Mouse (Mus musculus) liver, adult 2 months (tissue): ENCODE measurements around the gene Zcchc18. TPM values are rescaled to one million over a fixed set of nuclear protein-coding genes. Genes with fewer than 3 reads are reported as not detected.

Experiments used
- DNase-seq: peaks from one replicate; pipeline ENCODE4 v3.0.0-alpha.2; 2011; ENCODE audit warnings: low read depth, low spot score; ENCODE audit errors: extremely low read depth
- H3K27ac ChIP-seq: fragments of 200-500 bp; replicated peaks from 2 replicates; pipeline ENCODE4 v1.5.1; 2012; ENCODE audit warnings: low read depth, mild to moderate bottlenecking, control low read depth, inconsistent platforms, low read length; ENCODE audit not compliant: insufficient read depth
- H3K27me3 ChIP-seq: fragments of 200-500 bp; 2 replicates; pipeline ENCODE4 v1.6.1; 2012; ENCODE audit warnings: mild to moderate bottlenecking, moderate library complexity, low read length, inconsistent platforms; ENCODE audit not compliant: control insufficient read depth, insufficient read depth
- H3K36me3 ChIP-seq: fragments of 200-500 bp; 2 replicates; pipeline ENCODE4 v1.6.1; 2012; ENCODE audit warnings: low read length, inconsistent platforms; ENCODE audit not compliant: control insufficient read depth, insufficient read depth
- H3K4me1 ChIP-seq: fragments of 200-500 bp; 2 replicates; pipeline ENCODE4 v1.6.1; 2011; ENCODE audit warnings: low read length; ENCODE audit not compliant: control insufficient read depth, insufficient read depth
- H3K4me3 ChIP-seq: fragments of 200-500 bp; 2 replicates; pipeline ENCODE4 v1.5.1; 2011; ENCODE audit warnings: low read depth, mild to moderate bottlenecking, control low read depth, low read length, moderate library complexity; ENCODE audit not compliant: insufficient read depth
- H3K79me2 ChIP-seq: fragments of 200-500 bp; 2 replicates; pipeline ENCODE4 v1.6.1; 2012; ENCODE audit warnings: inconsistent platforms, mild to moderate bottlenecking, low read length, moderate library complexity; ENCODE audit not compliant: control insufficient read depth, insufficient read depth
- H3K9ac ChIP-seq: fragments of 200-500 bp; 2 replicates; pipeline ENCODE4 v1.6.1; 2012; ENCODE audit warnings: low read depth, mild to moderate bottlenecking, control low read depth, inconsistent platforms, low read length
- CTCF ChIP-seq: fragments of 200-500 bp; IDR thresholded peaks from 2 replicates; pipeline ENCODE4 v1.5.1; 2011; ENCODE audit warnings: low read depth, low read length, control low read depth
- POLR2A ChIP-seq: fragments of 200-500 bp; IDR thresholded peaks from 2 replicates; pipeline ENCODE4 v1.6.1; 2011; ENCODE audit warnings: low read length, control low read depth; ENCODE audit not compliant: insufficient read depth; ENCODE audit errors: extremely low read depth
- WGBS: fragments of 180-500 bp; shearing (Covaris S2); methylation state at CpG from one replicate; pipeline ENCODE4 v1.1.7; 2018; 5-methylcytosine and 5-hydroxymethylcytosine counted together
- polyA plus RNA-seq: library from polyadenylated mRNA; depleted of rRNA; stranded (reverse); fragments of >200 nt; gene quantifications from 2 replicates; pipeline ENCODE4 v1.2.3, GENCODE M21; 2012; rRNA removed
- total RNA-seq: library from RNA; depleted of rRNA; stranded (reverse); fragments of >200 nt; gene quantifications from 2 replicates; pipeline ENCODE4 v1.2.3, GENCODE M21; 2014; rRNA removed

Zcchc18 gene
- total and polyA plus RNA-seq, 2 experiments, result 0.04 TPM; not detected in 1

- peak overlapping the region; percentile 66 for H3K4me3 ChIP-seq
- no peaks in the 10 kb centered on the region for H3K27me3 ChIP-seq
- peak overlapping the region; percentile 53 for H3K9ac ChIP-seq
- DNase-seq, result no peak
- TF ChIP-seq CTCF (no peak), POLR2A (no peak)
- 3% methylated on average over 12 of the region's 12 CpGs for WGBS
- no peak overlapping the region for H3K27ac ChIP-seq
- no peaks in the 10 kb centered on the region for H3K79me2 ChIP-seq
- H3K36me3 ChIP-seq, result no peaks in the 10 kb centered on the region
- no peaks in the 10 kb centered on the region; the same call in 1 of the 2 replicates for H3K4me1 ChIP-seq
These were observed 44.6 kb downstream of the Zcchc18 start for GRCm38 (mm10) chrX:137037470-137037999.

- Histone ChIP-seq H3K27ac (peak within 1 kb of the TSS; percentile 69), H3K27me3 (no peaks in the 10 kb centered on the region), H3K4me1 (no peaks in the 10 kb centered on the region; the same call in 1 of the 2 replicates), H3K79me2 (no peaks in the 10 kb centered on the region), H3K4me3 (peak within 1 kb of the TSS; percentile 66), H3K36me3 (no peaks in the 10 kb centered on the region), H3K9ac (peak within 1 kb of the TSS; percentile 67)
- peak; percentile 63 for DNase-seq
- no peak for TF ChIP-seq CTCF
- no peak for TF ChIP-seq POLR2A
- 0% methylated on average over 31 of the region's 31 CpGs for WGBS
These were observed 45.1 kb downstream of the Zcchc18 start, which contains the start of gene Slc25a53 for GRCm38 (mm10) chrX:137038000-137038483. Slc25a53 (minus strand) TSS chrX:137038302.

GRCm38 (mm10) chrX:137038502-137038901, 45.5 kb downstream of the Zcchc18 start:
- H3K27me3 ChIP-seq, result no peaks in the 10 kb centered on the region
- no peaks in the 10 kb centered on the region; the same call in 1 of the 2 replicates for H3K4me1 ChIP-seq
- TF ChIP-seq POLR2A, result no peak
- no peak for TF ChIP-seq CTCF
- 35% methylated on average over 7 of the region's 7 CpGs for WGBS
- H3K79me2 ChIP-seq, result no peaks in the 10 kb centered on the region
- H3K36me3 ChIP-seq, result no peaks in the 10 kb centered on the region
- no peak for DNase-seq
- peak overlapping the region; percentile 66 for H3K4me3 ChIP-seq
- no peak overlapping the region; the same call in 1 of the 2 replicates for H3K9ac ChIP-seq
- H3K27ac ChIP-seq, result peak overlapping the region; percentile 69; the same call in 1 of the 2 replicates

Other genes starting within 250 kb of the Zcchc18 start
- gene Morf4l2, start 249.5 kb upstream of the Zcchc18 start, total RNA-seq, result 116 and 127 TPM in 2 replicates
- 24.8 and 26.7 TPM in 2 replicates for gene Morf4l2, start 249.5 kb upstream of the Zcchc18 start, polyA plus RNA-seq
- not detected in 2 replicates for gene Glra4, start 213.0 kb upstream of the Zcchc18 start, total RNA-seq
- not detected in 2 replicates for gene Glra4, start 213.0 kb upstream of the Zcchc18 start, polyA plus RNA-seq
- 0.46 and 1.5 TPM in 2 replicates for gene Plp1, start 170.5 kb upstream of the Zcchc18 start, total RNA-seq
- 0.57 and 1.0 TPM in 2 replicates for gene Plp1, start 170.5 kb upstream of the Zcchc18 start, polyA plus RNA-seq
- gene Rab9b, start 124.4 kb upstream of the Zcchc18 start, total RNA-seq, result not detected in 2 replicates
- not detected in 2 replicates for gene Rab9b, start 124.4 kb upstream of the Zcchc18 start, polyA plus RNA-seq
- gene H2bfm, start 65.8 kb upstream of the Zcchc18 start, total RNA-seq, result not detected in 2 replicates
- not detected in 2 replicates for gene H2bfm, start 65.8 kb upstream of the Zcchc18 start, polyA plus RNA-seq
- gene Tmsb15b2, start 17.7 kb upstream of the Zcchc18 start, total RNA-seq, result 1.4 TPM in 1 of 2 replicates, not detected in the other
- gene Tmsb15b2, start 17.7 kb upstream of the Zcchc18 start, polyA plus RNA-seq, result 0.51 TPM in 1 of 2 replicates, not detected in the other
- gene Tmsb15l, start 16.3 kb upstream of the Zcchc18 start, total RNA-seq, result 1.3 and 2.2 TPM in 2 replicates
- gene Tmsb15l, start 16.3 kb upstream of the Zcchc18 start, polyA plus RNA-seq, result 0.12 and 0.21 TPM in 2 replicates
- 1.5 and 1.9 TPM in 2 replicates for gene Tmsb15b1, start 16.3 kb upstream of the Zcchc18 start, total RNA-seq
- gene Tmsb15b1, start 16.3 kb upstream of the Zcchc18 start, polyA plus RNA-seq, result 0.43 and 0.68 TPM in 2 replicates
- 1.5 and 1.6 TPM in 2 replicates for gene Slc25a53, start 45.1 kb downstream of the Zcchc18 start, total RNA-seq
- 0.81 and 0.92 TPM in 2 replicates for gene Slc25a53, start 45.1 kb downstream of the Zcchc18 start, polyA plus RNA-seq
- gene Fam199x, start 56.4 kb downstream of the Zcchc18 start, total RNA-seq, result 5.4 and 6.1 TPM in 2 replicates
- gene Fam199x, start 56.4 kb downstream of the Zcchc18 start, polyA plus RNA-seq, result 0.48 and 0.63 TPM in 2 replicates
- gene Esx1, start 128.9 kb downstream of the Zcchc18 start, total RNA-seq, result not detected in 2 replicates
- not detected in 2 replicates for gene Esx1, start 128.9 kb downstream of the Zcchc18 start, polyA plus RNA-seq